Mouse (Mus musculus) cortical plate, adult 2 months (tissue): ENCODE data around the gene 4933416C03Rik.

Source experiments
- CTCF ChIP-seq: fragments of 200-500 bp; IDR thresholded peaks from 2 replicates; pipeline ENCODE4 v1.5.1; 2011; ENCODE audit warnings: mild to moderate bottlenecking, control low read depth, low read length; ENCODE audit not compliant: insufficient read depth; ENCODE audit errors: extremely low read depth
- POLR2A ChIP-seq: fragments of 200-500 bp; IDR thresholded peaks from 2 replicates; pipeline ENCODE4 v1.6.1; 2011; ENCODE audit warnings: mild to moderate bottlenecking, low read length, control low read depth; ENCODE audit not compliant: insufficient read depth; ENCODE audit errors: extremely low read depth

DNA sequence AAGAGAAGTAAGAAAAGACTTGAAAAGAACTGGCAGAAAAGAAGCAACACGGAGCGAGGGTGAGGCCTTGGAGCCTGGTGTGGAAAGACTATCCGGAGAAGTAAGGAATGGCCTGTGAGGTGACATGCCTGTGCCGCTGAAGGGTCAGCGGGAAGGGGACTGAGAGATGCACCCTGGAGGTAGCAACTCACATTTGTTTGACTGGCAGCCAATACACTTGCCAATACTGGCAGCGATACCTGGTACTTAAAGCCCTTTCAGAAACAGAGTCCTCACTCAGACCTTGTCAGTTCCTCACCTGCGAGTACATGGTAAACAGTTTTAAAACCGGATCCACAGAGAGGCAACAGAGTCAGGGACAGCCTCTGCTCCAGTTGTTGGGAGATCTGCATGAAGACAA, 26.5 kb upstream of the 4933416C03Rik start:
- TF ChIP-seq CTCF: no peak
- no peak for TF ChIP-seq POLR2A
